Mouse (Mus musculus) limb, embryonic 12.5 days (tissue): Measurements from ENCODE around the gene Stk32b. TPM values are rescaled to one million over a fixed set of nuclear protein-coding genes. Genes with fewer than 3 reads are reported as not detected.

Experiments used
- ATAC-seq: fragments of 200-750 bp; cut with Nextera tagmentation; 2 replicates; pipeline ENCODE4 v1.8.0; 2017; ENCODE audit warnings: low read depth, moderate TSS enrichment; ENCODE audit not compliant: insufficient number of reproducible peaks, insufficient read depth, low FRiP score, low TSS enrichment
- H3K27ac ChIP-seq: fragments of 300-500 bp; sonication (generic); 2 replicates; pipeline ENCODE4 v1.5.1; 2016; ENCODE audit warnings: mild to moderate bottlenecking, moderate library complexity
- H3K27me3 ChIP-seq: fragments of 300-500 bp; sonication (generic); 2 replicates; pipeline ENCODE4 v1.6.1; 2016; ENCODE audit warnings: mild to moderate bottlenecking, moderate library complexity
- H3K36me3 ChIP-seq: fragments of 300-500 bp; sonication (generic); 2 replicates; pipeline ENCODE4 v1.6.1; 2016; ENCODE audit warnings: mild to moderate bottlenecking, moderate library complexity
- H3K4me1 ChIP-seq: fragments of 300-500 bp; sonication (generic); replicated peaks from 2 replicates; pipeline ENCODE4 v1.6.1; 2016
- H3K4me2 ChIP-seq: fragments of 300-500 bp; sonication (generic); 2 replicates; pipeline ENCODE4 v1.6.1; 2016; ENCODE audit warnings: mild to moderate bottlenecking, moderate library complexity
- H3K4me3 ChIP-seq: fragments of 300-500 bp; sonication (generic); replicated peaks from 2 replicates; pipeline ENCODE4 v1.5.1; 2016; ENCODE audit warnings: mild to moderate bottlenecking
- H3K9ac ChIP-seq: fragments of 300-500 bp; sonication (generic); replicated peaks from 2 replicates; pipeline ENCODE4 v1.6.1; 2016; ENCODE audit warnings: mild to moderate bottlenecking, moderate library complexity
- H3K9me3 ChIP-seq: fragments of 300-500 bp; sonication (generic); 2 replicates; pipeline ENCODE4 v1.6.1; 2016; ENCODE audit warnings: mild to moderate bottlenecking, moderate library complexity
- WGBS: fragments of 180-500 bp; shearing (Covaris S2); methylation state at CpG from one replicate; pipeline ENCODE4 v1.1.7; 2016; 5-methylcytosine and 5-hydroxymethylcytosine counted together
- polyA plus RNA-seq: library from polyadenylated mRNA; unstranded; fragments of >200 nt; fragmentation: Nextera tagmentation; extraction: Ambion mirVana; gene quantifications from 2 replicates; pipeline ENCODE4 v1.2.1, GENCODE M21; 2016

Stk32b gene
- polyA plus RNA-seq, 1 experiment from 2014 or later, result 1.2 TPM

DNA sequence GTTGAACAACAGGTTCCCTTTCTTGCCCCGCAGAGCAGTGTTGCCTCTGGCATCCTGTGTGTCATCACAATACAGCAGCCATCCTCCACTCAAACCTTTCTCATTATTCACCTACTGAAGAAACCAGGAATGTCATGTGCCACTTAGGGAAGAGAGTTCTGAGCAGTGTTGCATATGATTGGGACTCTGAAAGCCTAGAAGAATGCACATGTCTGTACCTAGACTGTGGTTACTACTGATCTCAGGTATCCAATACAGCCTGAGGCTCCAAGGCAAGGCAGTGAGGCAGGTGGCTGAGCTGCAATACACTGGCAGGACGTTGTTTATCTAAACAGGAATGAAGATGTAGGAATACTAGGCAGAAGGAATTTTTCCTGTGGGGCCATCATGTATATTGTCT, 204.5 kb downstream of the Stk32b start:
- Histone ChIP-seq H3K4me2 (no peak overlapping the region), H3K27ac (no peak overlapping the region), H3K9me3 (no peaks in the 10 kb centered on the region), H3K4me1 (no peaks in the 10 kb centered on the region), H3K9ac (no peak overlapping the region), H3K36me3 (no peaks in the 10 kb centered on the region), H3K4me3 (no peak overlapping the region), H3K27me3 (no peaks in the 10 kb centered on the region)
- no peak for ATAC-seq
- WGBS, result 59% methylated on average over 2 of the region's 2 CpGs

DNA sequence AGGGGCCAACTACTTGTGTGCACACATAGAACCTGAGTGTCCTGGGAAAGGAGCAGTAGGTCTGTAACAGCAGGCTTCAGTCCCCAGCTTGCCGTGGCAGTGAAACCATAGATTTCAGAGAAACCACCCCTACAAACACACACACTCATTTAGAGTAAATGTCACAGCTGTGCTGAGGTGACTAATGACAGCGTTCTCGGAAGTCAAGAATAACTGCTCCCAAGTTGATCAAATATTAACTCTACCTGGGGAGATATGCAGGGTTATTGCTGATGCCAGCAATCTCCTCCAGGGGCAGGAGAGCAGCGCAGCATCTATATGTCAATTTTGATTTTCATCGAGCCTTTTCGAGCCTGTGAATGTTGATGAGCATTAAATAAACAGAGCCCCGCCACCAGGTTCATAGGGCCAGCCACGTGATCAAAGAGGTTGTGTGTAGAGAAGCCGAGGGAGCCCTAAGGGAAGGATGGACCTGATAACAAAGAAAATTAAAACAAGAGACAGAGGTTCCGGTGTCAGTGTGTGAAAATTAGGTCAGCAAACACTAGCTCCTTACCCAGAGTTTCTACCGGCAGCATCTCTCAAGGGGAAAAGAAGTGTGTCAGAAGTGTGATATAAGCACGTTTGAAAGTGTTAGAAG, 210.0 kb downstream of the Stk32b start:
- WGBS, result 75% methylated on average over 12 of the region's 12 CpGs
- H3K36me3 ChIP-seq, result no peaks in the 10 kb centered on the region
- no peaks in the 10 kb centered on the region for H3K27me3 ChIP-seq
- no peak for ATAC-seq
- H3K4me3 ChIP-seq, result no peak overlapping the region
- H3K4me1 ChIP-seq, result no peaks in the 10 kb centered on the region
- no peaks in the 10 kb centered on the region for H3K9me3 ChIP-seq
- H3K27ac ChIP-seq, result no peak overlapping the region
- no peak overlapping the region for H3K9ac ChIP-seq
- H3K4me2 ChIP-seq, result no peak overlapping the region

DNA sequence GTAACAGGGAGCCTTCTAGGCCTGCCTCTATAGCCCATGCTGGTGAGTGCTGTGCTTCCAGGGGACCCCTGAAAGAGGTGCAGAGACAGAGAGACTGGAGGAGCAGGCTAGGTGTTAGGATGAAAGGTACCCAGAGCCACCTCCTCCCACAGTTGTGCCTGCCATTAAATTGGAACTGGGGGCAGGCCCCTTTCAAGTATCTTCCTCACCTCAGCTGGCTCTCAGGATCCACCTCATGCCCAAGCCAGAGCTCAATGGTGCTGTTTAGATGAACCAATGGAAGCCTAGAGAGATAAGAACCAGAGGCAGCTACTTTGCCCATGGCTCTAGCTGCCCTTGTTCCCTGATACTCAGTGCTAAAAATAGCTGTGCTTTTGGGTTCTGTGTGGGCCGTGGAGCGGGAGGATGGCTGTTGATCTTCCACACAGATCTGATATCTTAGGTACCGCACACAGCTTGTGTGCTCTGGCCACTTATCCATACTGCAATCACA, 221.9 kb downstream of the Stk32b start:
- no peak for ATAC-seq
- H3K9ac ChIP-seq, result no peak overlapping the region
- no peaks in the 10 kb centered on the region for H3K36me3 ChIP-seq
- no peak overlapping the region for H3K27ac ChIP-seq
- no peaks in the 10 kb centered on the region for H3K27me3 ChIP-seq
- no peak overlapping the region for H3K4me3 ChIP-seq
- no peak overlapping the region for H3K4me2 ChIP-seq
- WGBS, result 90% methylated on average over 3 of the region's 3 CpGs
- H3K4me1 ChIP-seq, result no peaks in the 10 kb centered on the region
- H3K9me3 ChIP-seq, result no peaks in the 10 kb centered on the region

DNA sequence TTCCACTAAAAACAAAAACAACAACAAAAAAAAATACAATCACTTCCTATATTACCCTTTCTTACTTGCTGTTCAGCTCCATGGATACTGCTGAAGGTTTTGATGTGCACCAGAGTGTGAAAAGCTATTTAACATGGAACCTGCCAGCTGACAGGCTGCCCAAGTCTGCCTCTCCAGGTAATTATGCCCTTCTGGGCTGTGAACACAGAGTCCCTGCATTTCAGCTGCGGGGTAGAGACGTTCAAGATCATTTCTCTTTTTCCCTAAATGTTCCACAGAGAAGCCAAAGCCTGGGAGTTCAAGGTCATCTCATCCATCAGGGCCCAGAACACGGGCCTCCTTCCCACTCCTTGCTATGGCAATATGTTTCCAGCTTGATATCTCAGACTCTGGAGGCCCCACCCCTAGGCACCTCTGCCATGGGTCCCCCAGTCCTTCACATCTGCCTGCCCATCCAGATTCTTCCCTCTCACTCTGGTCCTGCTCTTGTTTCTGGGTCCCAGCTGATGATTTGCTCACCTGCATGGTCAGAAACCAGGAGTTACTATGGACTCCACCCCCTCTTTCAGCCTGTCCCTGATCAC, 244.9 kb downstream of the Stk32b start:
- Histone ChIP-seq H3K4me2 (no peak overlapping the region), H3K9ac (no peak overlapping the region), H3K4me3 (no peak overlapping the region), H3K9me3 (no peaks in the 10 kb centered on the region), H3K27ac (no peak overlapping the region), H3K27me3 (no peaks in the 10 kb centered on the region), H3K36me3 (no peaks in the 10 kb centered on the region), H3K4me1 (peaks cover 5% of the 10 kb centered on the region; the same call in 1 of the 2 replicates)
- 77% methylated on average over 3 of the region's 3 CpGs for WGBS
- no peak for ATAC-seq

DNA sequence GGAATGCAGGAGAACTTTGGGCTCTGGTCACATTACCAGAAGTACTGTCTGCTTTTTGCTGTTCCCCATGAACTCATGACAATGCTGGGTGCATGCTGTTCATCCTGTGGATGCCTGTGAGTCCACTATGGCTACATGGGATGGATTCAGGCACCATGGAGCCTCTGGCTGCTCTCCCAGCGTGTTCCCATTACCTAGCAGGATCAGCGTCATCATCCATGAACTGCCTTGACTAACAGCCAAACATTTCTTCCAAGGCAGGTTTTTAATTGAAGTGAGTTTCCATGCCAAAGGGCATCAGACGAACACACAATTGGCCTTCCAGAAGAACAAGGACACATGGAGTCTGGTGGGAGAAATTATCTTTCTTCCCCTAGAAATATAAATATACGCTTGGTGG, 245.4 kb downstream of the Stk32b start:
- Histone ChIP-seq H3K27ac (no peak overlapping the region), H3K4me3 (no peak overlapping the region), H3K4me1 (peaks cover 5% of the 10 kb centered on the region; the same call in 1 of the 2 replicates), H3K4me2 (no peak overlapping the region), H3K9ac (no peak overlapping the region), H3K9me3 (no peaks in the 10 kb centered on the region), H3K27me3 (no peaks in the 10 kb centered on the region), H3K36me3 (no peaks in the 10 kb centered on the region)
- 85% methylated on average over 4 of the region's 4 CpGs for WGBS
- no peak for ATAC-seq

DNA sequence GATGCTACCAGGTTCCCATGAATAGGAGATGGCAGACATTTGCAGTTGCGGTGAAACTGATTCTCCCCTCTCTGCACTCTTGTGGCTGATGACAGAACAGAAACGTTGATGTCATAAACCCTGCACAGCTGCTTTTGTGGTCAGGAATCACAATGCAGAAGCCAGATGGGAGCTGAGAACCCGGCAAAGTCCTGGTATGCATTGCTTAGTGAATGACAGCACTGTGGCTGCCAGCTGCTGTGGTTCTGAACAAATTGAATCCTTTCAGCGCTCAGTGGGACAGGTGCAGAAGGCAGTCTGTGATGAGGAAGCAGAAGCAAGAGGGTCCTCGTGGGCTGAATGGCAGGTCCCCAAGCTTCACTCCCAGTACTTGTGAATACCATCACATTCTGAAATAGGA, 247.9 kb downstream of the Stk32b start:
- Histone ChIP-seq H3K4me2 (no peak overlapping the region), H3K4me1 (peaks cover 5% of the 10 kb centered on the region; the same call in 1 of the 2 replicates), H3K36me3 (no peaks in the 10 kb centered on the region), H3K9ac (no peak overlapping the region), H3K4me3 (no peak overlapping the region), H3K27ac (no peak overlapping the region), H3K27me3 (no peaks in the 10 kb centered on the region), H3K9me3 (no peaks in the 10 kb centered on the region)
- WGBS, result 69% methylated on average over 5 of the region's 5 CpGs
- ATAC-seq, result no peak

DNA sequence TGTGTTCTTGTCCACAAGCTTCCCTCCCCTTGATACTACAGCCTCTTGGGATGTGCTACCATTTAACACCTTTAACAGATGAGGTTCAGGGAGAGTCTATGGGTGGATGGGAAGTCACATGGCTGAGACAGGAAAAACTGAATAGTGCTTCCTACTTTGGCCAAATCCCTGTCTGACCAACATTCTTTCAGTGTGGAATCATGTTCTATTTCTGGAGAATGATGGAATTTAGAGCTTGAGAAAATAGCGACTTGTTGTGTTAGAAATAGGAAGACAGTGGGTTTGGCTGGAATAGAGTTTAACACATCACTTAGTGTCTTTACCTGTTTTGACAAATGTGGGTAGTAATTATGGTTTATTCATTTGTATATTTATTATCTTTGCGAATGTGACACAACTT, 249.3 kb downstream of the Stk32b start:
- Histone ChIP-seq H3K9me3 (no peaks in the 10 kb centered on the region), H3K27ac (no peak overlapping the region), H3K4me3 (no peak overlapping the region), H3K4me1 (no peaks in the 10 kb centered on the region), H3K27me3 (no peaks in the 10 kb centered on the region), H3K36me3 (no peaks in the 10 kb centered on the region), H3K4me2 (no peak overlapping the region), H3K9ac (no peak overlapping the region)
- WGBS, result 85% methylated on average over 2 of the region's 2 CpGs
- ATAC-seq, result no peak

DNA sequence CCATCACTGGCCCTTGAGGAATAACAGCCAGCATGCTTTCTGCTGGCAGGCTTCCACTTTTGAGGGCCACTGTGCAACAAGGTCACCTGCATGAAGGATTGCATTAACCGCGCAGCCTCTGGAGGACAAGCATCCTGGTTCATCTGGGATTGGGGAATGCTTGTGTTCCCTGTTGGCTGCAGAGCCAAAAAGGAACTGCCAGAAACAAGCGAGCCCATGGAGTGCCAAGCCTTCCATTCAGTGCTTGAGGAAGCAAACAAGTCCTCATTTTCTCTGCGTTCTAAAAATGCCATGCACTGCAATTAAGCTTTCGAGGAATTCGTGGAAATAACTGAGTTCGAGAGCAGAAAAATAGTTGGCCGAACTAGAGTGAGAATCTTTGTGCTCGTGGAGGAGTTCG, 251.5 kb downstream of the Stk32b start:
- H3K36me3 ChIP-seq, result no peaks in the 10 kb centered on the region
- no peaks in the 10 kb centered on the region for H3K27me3 ChIP-seq
- no peaks in the 10 kb centered on the region for H3K9me3 ChIP-seq
- H3K4me1 ChIP-seq, result no peaks in the 10 kb centered on the region
- 92% methylated on average over 10 of the region's 10 CpGs for WGBS
- no peak overlapping the region for H3K4me3 ChIP-seq
- no peak overlapping the region for H3K27ac ChIP-seq
- no peak overlapping the region for H3K4me2 ChIP-seq
- H3K9ac ChIP-seq, result no peak overlapping the region
- ATAC-seq, result no peak

DNA sequence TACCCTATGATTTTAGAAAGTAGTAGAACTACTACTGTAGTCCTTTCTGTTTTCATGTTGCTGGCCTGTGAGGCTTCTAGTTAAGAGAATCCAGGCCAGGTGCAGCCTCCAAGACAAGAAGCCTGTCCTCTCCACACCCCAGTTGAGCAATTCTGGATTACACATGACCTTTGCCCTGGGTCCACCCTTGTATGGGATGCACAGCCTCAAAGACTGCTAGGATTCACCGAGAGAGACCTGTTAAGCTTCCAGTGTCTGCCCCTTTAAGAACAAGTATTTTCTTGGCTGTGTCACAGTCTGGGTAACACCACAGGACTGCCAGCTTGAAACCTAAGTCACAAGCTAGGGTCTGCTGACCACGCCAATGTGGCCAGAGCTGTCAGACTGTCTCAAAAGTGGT, 258.7 kb downstream of the Stk32b start:
- Histone ChIP-seq H3K4me2 (no peak overlapping the region), H3K27me3 (no peaks in the 10 kb centered on the region), H3K9ac (no peak overlapping the region), H3K9me3 (0 out of 2 replicates have a peak, but pooled peaks cover 4% of the 10 kb centered on the region), H3K36me3 (no peaks in the 10 kb centered on the region), H3K4me3 (no peak overlapping the region), H3K27ac (no peak overlapping the region), H3K4me1 (no peaks in the 10 kb centered on the region)
- ATAC-seq, result no peak
- 63% methylated on average over 2 of the region's 2 CpGs for WGBS

DNA sequence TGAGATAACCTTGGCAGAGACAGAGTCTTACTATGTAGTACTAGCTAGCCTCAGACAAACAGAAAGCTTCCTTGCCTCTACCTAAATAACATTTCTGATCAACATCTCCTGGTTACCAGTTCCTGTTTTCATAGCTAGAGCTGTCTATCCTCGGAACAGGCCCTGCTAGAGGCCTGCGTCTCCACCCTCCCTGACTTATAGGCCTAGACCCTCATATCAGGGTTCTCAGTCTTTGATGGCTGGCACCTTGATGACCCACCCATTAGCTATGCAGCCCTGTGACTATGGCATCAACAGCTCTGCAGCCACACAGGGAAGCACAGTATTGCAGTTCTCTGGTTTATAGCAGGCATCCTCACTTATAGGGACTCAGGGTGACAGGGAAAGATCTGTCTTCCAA, 259.1 kb downstream of the Stk32b start:
- ATAC-seq, result no peak
- Histone ChIP-seq H3K9me3 (0 out of 2 replicates have a peak, but pooled peaks cover 4% of the 10 kb centered on the region), H3K9ac (no peak overlapping the region), H3K36me3 (no peaks in the 10 kb centered on the region), H3K27ac (no peak overlapping the region), H3K4me3 (no peak overlapping the region), H3K4me2 (no peak overlapping the region), H3K27me3 (no peaks in the 10 kb centered on the region), H3K4me1 (no peaks in the 10 kb centered on the region)
- 79% methylated on average over 2 of the region's 2 CpGs for WGBS

DNA sequence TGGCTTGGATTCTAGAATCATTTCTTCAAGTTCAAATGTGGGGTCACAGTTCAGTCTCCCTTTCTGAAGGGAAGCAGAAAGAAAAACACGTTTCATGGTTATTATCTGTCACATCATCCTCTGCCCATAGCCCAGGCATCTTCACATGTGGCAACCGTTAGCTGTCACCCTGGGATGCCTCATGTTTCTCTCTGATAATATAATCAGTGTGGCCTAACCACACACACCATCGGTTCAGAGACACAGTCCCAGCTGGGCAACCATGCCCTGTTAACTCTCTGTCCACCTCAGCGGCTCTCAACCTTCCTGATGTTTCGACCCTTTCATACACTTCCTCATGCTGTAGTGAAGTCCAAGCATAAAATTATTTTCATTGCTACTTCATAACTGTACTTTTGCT, 259.8 kb downstream of the Stk32b start:
- no peak for ATAC-seq
- no peak overlapping the region for H3K9ac ChIP-seq
- 0 out of 2 replicates have a peak, but pooled peaks cover 4% of the 10 kb centered on the region for H3K9me3 ChIP-seq
- H3K27me3 ChIP-seq, result no peaks in the 10 kb centered on the region
- H3K4me2 ChIP-seq, result no peak overlapping the region
- H3K27ac ChIP-seq, result no peak overlapping the region
- no peaks in the 10 kb centered on the region for H3K36me3 ChIP-seq
- WGBS, result 81% methylated on average over 5 of the region's 5 CpGs
- H3K4me1 ChIP-seq, result no peaks in the 10 kb centered on the region
- H3K4me3 ChIP-seq, result no peak overlapping the region

DNA sequence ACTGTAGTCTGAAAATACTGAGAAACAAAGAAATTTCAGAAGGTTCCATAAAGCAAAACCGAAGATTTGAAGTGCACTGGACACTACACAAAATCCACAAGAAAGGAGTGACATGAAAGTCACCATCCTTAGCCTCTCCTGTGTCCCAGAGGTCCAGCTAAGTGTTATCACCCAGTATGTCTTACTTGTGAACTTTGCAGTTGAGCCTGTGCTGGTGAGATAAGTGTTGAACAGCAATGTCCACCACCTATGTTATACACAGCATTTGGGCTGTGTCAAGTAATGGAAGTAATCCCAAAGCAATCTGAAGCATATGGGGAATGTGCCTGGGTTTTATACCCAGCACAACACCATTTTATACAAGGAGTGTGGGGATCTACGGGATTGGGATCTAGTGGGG, 260.4 kb downstream of the Stk32b start:
- 73% methylated on average over 2 of the region's 2 CpGs for WGBS
- no peak for ATAC-seq
- 0 out of 2 replicates have a peak, but pooled peaks cover 4% of the 10 kb centered on the region for H3K9me3 ChIP-seq

More for the DNA sequence above, 260.4 kb downstream of the Stk32b start:
- Histone ChIP-seq H3K4me3 (no peak overlapping the region), H3K4me2 (no peak overlapping the region), H3K36me3 (no peaks in the 10 kb centered on the region), H3K27me3 (no peaks in the 10 kb centered on the region), H3K9ac (no peak overlapping the region), H3K27ac (no peak overlapping the region), H3K4me1 (no peaks in the 10 kb centered on the region)
